Mouse (Mus musculus) layer of hippocampus, postnatal 14 days (tissue): ENCODE measurements around the gene A530084C06Rik. TPM values are rescaled to one million over a fixed set of nuclear protein-coding genes. Genes with fewer than 3 reads are reported as not detected.

Experiments used
- DNase-seq, 2 experiments: peaks; one replicate each; pipeline ENCODE4 v3.0.0; 2021 to 2022; ENCODE audit warnings: low spot score in 2 of 2, mixed read lengths in 1 of 2
- total RNA-seq, 2 experiments: library from RNA; stranded (reverse); gene quantifications; 2 replicates each; pipeline ENCODE4 v1.2.3; 2021

Gene A530084C06Rik
- total RNA-seq, 2 experiments from 2014 or later, result 0.53 to 0.62 TPM

GRCm38 (mm10) chr13:31546784-31547183, 12.3 kb downstream of the A530084C06Rik start:
- DNase-seq, result no peak

DNA sequence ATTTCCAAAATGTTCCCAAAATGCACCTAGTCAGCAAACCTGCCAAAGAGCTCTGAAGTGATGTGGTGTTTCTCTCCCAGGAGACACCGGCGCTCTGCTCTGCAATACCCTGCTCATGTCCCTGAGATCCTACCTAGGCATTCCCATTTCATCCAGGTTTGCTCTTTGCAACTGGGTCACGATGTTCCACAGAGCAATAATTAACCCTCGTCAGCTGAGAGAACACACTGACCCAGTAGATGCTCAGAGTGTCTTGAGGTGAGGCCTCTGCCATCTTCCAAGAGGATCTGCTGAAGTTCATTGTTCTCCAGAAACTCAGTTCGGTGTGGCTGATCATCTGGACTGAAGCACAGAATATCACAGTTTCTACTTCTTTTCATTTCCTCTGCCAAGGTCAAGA, 16.1 kb downstream of the A530084C06Rik start:
- DNase-seq, result no peak

DNA sequence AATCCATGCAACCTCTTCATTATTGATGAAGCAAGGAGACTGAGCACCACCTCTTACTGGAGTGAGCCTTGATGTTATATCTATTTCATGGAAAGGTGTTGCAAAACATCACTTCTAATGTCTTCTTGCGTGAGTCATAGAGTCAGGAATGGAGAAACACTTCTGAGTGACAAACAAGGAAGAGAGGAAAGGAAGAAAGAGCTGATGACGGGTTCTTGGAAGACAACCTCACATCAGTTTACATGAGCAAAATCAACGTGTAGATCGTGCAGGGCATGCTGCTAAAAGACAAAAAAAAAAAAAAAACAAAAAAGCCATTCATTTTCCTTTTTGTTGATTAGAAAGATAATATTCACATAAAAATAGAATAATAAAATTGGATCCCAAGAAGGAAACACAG, 24.4 kb downstream of the A530084C06Rik start:
- no peak for DNase-seq

DNA sequence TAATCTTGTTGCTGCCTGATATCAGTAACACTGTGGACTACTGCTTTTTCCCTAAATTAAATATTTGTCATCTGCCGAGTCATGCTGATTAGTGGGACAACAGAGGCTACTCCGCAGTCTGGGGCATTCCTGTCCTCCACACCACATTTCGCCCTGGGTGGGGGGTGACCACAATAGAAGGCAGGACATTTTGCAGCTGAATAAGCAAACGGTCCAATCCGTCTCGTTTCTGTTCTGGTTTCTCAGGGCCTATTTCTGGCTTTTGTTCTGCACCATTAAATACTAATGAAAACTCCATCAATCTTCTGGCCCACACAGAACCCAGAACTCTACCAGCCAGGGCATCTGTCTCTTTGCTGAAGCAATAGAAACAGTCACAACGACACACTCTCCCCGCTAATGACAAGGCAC, 27.5 kb downstream of the A530084C06Rik start:
- DNase-seq, result no peak

DNA sequence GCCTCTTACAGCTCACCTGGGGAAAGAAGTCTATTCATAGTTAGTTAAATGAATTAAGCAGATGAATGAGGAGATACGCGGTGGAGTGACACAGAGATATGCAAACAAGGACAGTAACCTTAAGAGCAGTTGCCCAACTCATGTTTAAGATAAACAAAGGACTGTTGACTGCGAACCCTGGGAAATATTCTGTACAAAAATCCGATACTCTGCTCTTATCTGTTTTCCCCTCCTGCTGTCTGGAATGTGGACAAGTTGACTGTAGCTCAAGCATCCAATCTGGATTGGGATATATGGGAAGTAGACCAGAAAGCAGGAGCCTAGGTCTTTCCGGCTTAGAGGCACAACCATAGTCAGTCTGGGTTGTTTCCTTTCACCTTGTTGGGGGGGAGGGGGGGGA, 27.9 kb downstream of the A530084C06Rik start:
- DNase-seq, result no peak

DNA sequence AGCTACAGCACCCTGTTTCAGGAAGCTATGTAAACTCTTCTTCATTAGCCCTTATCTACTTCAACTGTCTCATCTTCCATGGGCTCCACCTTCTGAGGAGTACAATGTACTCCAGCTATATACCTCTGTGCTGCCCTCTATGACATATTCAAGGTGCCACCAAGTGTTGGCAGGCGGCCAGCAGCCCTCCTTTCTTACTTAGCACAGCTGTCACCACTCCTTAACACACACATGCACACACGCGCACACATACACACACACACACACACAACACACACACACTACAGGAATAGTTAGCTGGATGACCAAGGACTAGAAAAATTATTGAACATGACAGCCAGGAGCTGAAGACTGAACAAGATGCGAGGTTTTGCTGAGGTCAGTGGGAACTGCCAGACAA, 34.2 kb downstream of the A530084C06Rik start:
- no peak for DNase-seq

GRCm38 (mm10) chr13:31518971-31519370, 40.2 kb downstream of the A530084C06Rik start:
- DNase-seq, result no peak

DNA sequence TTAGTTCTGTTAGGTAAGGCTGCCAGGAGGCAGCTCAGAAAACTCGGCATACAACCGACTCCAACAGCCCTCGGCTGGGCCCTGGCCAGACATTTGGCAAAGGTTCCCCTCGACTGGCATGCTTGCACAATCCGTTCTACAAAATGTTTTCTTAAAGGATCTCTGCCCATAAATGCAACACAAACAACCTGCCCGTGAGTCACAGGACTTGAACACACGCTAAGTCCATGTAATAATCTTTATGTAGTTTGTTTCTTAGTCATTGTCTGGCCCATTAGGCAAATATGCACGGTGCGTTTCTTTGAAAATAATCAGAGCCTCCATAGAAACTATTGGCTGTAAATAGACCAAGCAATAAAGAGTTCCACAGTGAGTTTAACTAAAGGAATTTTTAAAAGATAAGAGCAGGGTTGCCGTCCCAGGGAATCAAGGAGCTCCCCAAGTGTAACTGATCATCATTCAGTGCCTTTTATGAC, 40.7 kb downstream of the A530084C06Rik start:
- peak; percentile 7 to 38 for DNase-seq

GRCm38 (mm10) chr13:31515261-31515660, 43.9 kb downstream of the A530084C06Rik start:
- no peak for DNase-seq

DNA sequence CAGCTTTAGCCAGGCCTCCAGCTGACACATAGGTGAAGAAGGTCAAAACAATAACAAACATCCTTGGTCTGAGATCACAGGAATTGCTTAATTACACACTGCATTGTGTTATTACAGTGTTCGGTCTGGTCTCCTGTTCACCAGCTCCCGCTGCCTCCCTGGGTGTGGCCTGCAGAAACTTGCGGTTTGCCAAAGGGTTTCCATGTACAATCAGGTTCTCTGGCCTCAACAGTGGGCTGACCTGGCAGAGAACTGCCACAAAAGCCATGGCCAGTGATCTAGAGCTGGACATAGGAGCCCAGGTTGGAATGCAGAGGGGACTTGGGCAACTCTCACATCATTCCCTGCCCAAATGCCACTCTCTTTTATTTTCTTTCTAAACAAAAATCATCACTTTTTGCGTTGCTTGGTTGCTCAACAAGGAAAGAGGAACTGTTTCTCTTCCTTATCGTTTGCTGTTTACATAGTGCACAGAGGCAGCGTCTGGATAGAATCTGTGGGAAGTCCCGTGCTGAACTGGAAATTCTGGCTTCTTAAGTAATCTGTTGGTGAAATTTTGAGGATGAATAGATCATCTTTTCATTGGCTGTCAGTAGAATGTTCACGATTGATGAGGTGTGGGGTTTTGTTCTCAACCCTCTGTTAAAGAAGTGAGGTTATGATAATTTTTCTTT, 52.5 kb downstream of the A530084C06Rik start:
- no peak for DNase-seq

Other genes starting within 250 kb of the A530084C06Rik start
- 1 to 10 TPM; 3.2 to 3.4 TPM for gene Foxq1, start 3.2 kb downstream of the A530084C06Rik start, total RNA-seq
- 1 to 10 TPM; 7.0 to 7.5 TPM for gene Foxf2, start 66.5 kb upstream of the A530084C06Rik start, total RNA-seq
- 1 to 10 TPM; 5.4 to 6.1 TPM for gene Foxc1, start 247.3 kb upstream of the A530084C06Rik start, total RNA-seq